Mouse (Mus musculus): ENCODE results near the gene Sh3bgrl. TPM values are rescaled to one million over a fixed set of nuclear protein-coding genes. Genes with fewer than 3 reads are reported as not detected.
"Not testable (repeated sequence)": the region's sequence is repeated elsewhere in the genome, so short reads cannot be mapped to it uniquely, and the experiment has no call there.

Gene Sh3bgrl
- 32.2 and 36.8 TPM in 2 replicates for polyA plus RNA-seq (2015; fragmentation: Nextera tagmentation; extraction: Ambion mirVana)

DNA sequence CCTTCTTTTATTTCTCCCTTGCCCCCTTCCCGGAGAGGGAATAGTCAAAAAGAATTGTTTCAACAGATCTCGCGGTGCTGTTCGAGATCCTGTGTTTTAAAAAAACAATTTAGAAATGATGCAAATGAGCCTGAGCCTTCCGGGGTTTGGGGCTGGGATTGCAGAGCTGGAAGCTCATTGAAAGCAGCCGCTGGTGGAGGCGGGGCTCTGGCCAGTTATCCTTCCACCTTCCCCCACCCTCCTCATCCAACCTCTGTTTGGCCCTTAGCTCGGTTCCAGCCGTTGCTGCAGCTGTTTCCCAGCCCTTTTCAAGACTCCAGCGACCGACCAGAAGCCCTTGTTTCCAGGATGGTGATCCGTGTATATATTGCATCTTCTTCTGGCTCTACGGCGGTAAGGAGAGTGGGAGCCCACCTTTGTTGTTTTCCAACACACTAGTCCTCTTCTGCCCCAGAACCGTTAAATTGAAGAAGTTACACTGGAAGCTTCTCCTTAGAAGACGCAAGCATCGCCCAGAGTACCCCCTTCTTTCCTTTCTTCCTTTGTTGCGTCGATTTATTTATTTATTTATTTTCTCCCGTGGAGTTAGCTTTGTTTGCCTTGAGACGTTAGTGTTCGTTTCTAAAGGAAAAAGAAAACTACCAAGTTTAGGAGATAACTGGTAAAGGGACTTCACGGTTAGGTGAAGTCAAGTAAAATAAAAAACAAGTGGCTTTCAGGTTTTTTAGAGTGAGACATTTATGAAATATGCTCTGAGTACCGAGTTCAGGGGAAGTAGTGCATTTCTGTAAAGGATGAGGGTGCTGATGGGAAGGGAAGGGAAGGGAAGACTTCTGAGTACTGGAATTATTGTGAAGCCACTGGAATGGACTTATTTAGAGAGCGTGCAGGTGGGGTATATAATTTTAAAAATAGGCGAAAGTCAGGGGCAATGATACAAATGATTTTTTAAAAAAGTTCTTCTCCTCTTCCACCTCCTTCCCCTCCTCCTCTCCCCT, at the start of gene Sh3bgrl:
Sh3bgrl (plus strand) TSS at position 121 of the 998 bp plus-strand sequence.
- Histone ChIP-seq H3K36me3 (replicated peaks; ENCODE audit: insufficient read depth, low read length) (no peaks in the 10 kb centered on the region), H3K27ac (ENCODE audit: low read depth) (peak within 1 kb of the TSS; percentile 74), H3K4me3 (ENCODE audit: low read depth, low read length) (peak within 1 kb of the TSS; percentile 65), H3K4me1 (ENCODE audit: insufficient read depth) (peaks cover 3% of the 10 kb centered on the region; the same call in 1 of the 2 replicates), H3K9ac (replicated peaks) (peak within 1 kb of the TSS; percentile 70), H3K4me2 (ENCODE audit: low read depth, low read length) (peak within 1 kb of the TSS; percentile 66), H3K9me3 (ENCODE audit: low read length) (no peaks in the 10 kb centered on the region), H3K27me3 (ENCODE audit: insufficient read depth, low read length) (no peaks in the 10 kb centered on the region)
- WGBS (ENCODE audit: insufficient replicate concordance): 12% methylated on average over 26 of the region's 26 CpGs
- DNase-seq: peak; percentile 75
- TF ChIP-seq CTCF (IDR thresholded peaks at IDR 0.05; ENCODE audit: low read depth) (no peak), EP300 (IDR thresholded peaks at IDR 0.05; ENCODE audit: low read depth) (no peak)
- peak; percentile 99 for ATAC-seq

- Histone ChIP-seq H3K9ac (replicated peaks) (no peak overlapping the region), H3K4me2 (ENCODE audit: low read depth, low read length) (no peak overlapping the region), H3K4me1 (ENCODE audit: insufficient read depth) (no peaks in the 10 kb centered on the region), H3K4me3 (ENCODE audit: low read depth, low read length) (no peak overlapping the region), H3K27me3 (ENCODE audit: insufficient read depth, low read length) (no peaks in the 10 kb centered on the region), H3K27ac (ENCODE audit: low read depth) (no peak overlapping the region), H3K36me3 (replicated peaks; ENCODE audit: insufficient read depth, low read length) (no peaks in the 10 kb centered on the region), H3K9me3 (ENCODE audit: low read length) (no peaks in the 10 kb centered on the region)
- ATAC-seq (no peak), DNase-seq (no peak)
- 64% methylated on average over 1 of the region's 1 CpGs for WGBS (ENCODE audit: insufficient replicate concordance)
- TF ChIP-seq CTCF (IDR thresholded peaks at IDR 0.05; ENCODE audit: low read depth) (no peak), EP300 (IDR thresholded peaks at IDR 0.05; ENCODE audit: low read depth) (no peak)
Measured at GRCm38 (mm10) chrX:109047773-109048172, 47.4 kb upstream of the Sh3bgrl start.

GRCm38 (mm10) chrX:109071719-109072118, 23.4 kb upstream of the Sh3bgrl start:
- no peaks in the 10 kb centered on the region for H3K27me3 ChIP-seq (ENCODE audit: insufficient read depth, low read length)
- H3K4me2 ChIP-seq (ENCODE audit: low read depth, low read length): no peak overlapping the region
- H3K36me3 ChIP-seq (replicated peaks; ENCODE audit: insufficient read depth, low read length): no peaks in the 10 kb centered on the region
- H3K4me1 ChIP-seq (ENCODE audit: insufficient read depth): no peaks in the 10 kb centered on the region
- TF ChIP-seq CTCF (IDR thresholded peaks at IDR 0.05; ENCODE audit: low read depth) (no peak), EP300 (IDR thresholded peaks at IDR 0.05; ENCODE audit: low read depth) (no peak)
- no peak overlapping the region for H3K27ac ChIP-seq (ENCODE audit: low read depth)
- H3K4me3 ChIP-seq (ENCODE audit: low read depth, low read length): no peak overlapping the region
- ATAC-seq: no peak
- 76% methylated on average over 3 of the region's 3 CpGs for WGBS (ENCODE audit: insufficient replicate concordance)
- DNase-seq: no peak
- no peak overlapping the region for H3K9ac ChIP-seq (replicated peaks)
- no peaks in the 10 kb centered on the region for H3K9me3 ChIP-seq (ENCODE audit: low read length)

DNA sequence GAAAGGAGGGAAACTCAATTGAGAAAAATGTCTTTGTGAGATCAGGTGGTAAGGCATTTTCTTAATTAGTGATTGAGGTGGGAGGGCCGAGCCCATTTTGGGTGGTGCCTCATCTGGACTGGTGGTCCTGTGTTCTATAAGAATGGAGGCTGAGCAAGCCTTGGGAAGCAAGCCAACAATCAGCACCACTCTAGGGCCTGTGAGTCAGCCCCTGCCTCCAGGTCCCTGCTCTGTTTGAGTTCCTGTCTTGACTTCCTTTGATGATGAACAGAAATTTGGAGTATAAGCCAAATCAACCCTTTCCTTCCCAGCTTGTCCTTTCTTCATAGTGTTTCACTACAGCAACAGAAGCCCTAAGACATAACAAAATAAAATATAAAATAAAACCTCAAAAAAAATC, 19.4 kb upstream of the Sh3bgrl start:
- no peak for DNase-seq
- no peak for ATAC-seq
- Histone ChIP-seq H3K4me3 (ENCODE audit: low read depth, low read length) (no peak overlapping the region), H3K9me3 (ENCODE audit: low read length) (no peaks in the 10 kb centered on the region), H3K27me3 (ENCODE audit: insufficient read depth, low read length) (no peaks in the 10 kb centered on the region), H3K4me2 (ENCODE audit: low read depth, low read length) (no peak overlapping the region), H3K27ac (ENCODE audit: low read depth) (no peak overlapping the region), H3K9ac (replicated peaks) (no peak overlapping the region), H3K4me1 (ENCODE audit: insufficient read depth) (no peaks in the 10 kb centered on the region), H3K36me3 (replicated peaks; ENCODE audit: insufficient read depth, low read length) (no peaks in the 10 kb centered on the region)
- WGBS (ENCODE audit: insufficient replicate concordance): 68% methylated on average over 1 of the region's 1 CpGs
- no peak for TF ChIP-seq EP300 (IDR thresholded peaks at IDR 0.05; ENCODE audit: low read depth)
- no peak for TF ChIP-seq CTCF (IDR thresholded peaks at IDR 0.05; ENCODE audit: low read depth)

GRCm38 (mm10) chrX:109076355-109076754, 18.8 kb upstream of the Sh3bgrl start:
- Histone ChIP-seq H3K27me3 (ENCODE audit: insufficient read depth, low read length) (no peaks in the 10 kb centered on the region), H3K4me1 (ENCODE audit: insufficient read depth) (no peaks in the 10 kb centered on the region), H3K36me3 (replicated peaks; ENCODE audit: insufficient read depth, low read length) (no peaks in the 10 kb centered on the region), H3K27ac (ENCODE audit: low read depth) (no peak overlapping the region), H3K9ac (replicated peaks) (no peak overlapping the region), H3K4me2 (ENCODE audit: low read depth, low read length) (no peak overlapping the region), H3K4me3 (ENCODE audit: low read depth, low read length) (no peak overlapping the region), H3K9me3 (ENCODE audit: low read length) (no peaks in the 10 kb centered on the region)
- DNase-seq (no peak), ATAC-seq (no peak)
- TF ChIP-seq CTCF (IDR thresholded peaks at IDR 0.05; ENCODE audit: low read depth): peak; percentile 60
- TF ChIP-seq EP300 (IDR thresholded peaks at IDR 0.05; ENCODE audit: low read depth): no peak
- WGBS (ENCODE audit: insufficient replicate concordance): 15% methylated on average over 3 of the region's 3 CpGs

DNA sequence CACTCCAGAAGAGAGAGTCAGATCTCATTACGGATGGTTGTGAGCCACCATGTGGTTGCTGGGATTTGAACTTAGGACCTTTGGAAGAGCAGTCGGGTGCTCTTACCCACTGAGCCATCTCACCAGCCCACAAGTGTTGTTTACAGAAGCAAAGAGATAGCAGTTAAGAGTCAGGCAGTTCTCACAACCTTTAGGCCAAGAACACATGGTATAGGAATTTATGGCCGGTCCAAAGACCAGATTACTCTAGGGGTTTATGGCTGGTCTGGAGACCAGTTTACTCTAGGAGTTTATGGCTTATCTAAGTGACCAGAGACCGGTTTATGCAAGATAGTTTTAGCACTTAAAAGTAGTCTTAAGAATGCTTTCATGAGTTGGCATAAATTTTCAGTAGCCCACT, 15.8 kb upstream of the Sh3bgrl start:
- not testable (repeated sequence) for H3K27me3 ChIP-seq (ENCODE audit: insufficient read depth, low read length); ATAC-seq
- 60% methylated on average over 3 of the region's 4 CpGs for WGBS (ENCODE audit: insufficient replicate concordance)

More for the DNA sequence above, 15.8 kb upstream of the Sh3bgrl start:
- not testable (repeated sequence) for H3K27ac ChIP-seq (ENCODE audit: low read depth); H3K4me1 ChIP-seq (ENCODE audit: insufficient read depth); H3K36me3 ChIP-seq (replicated peaks; ENCODE audit: insufficient read depth, low read length); H3K9me3 ChIP-seq (ENCODE audit: low read length); H3K4me3 ChIP-seq (ENCODE audit: low read depth, low read length); H3K9ac ChIP-seq (replicated peaks); H3K4me2 ChIP-seq (ENCODE audit: low read depth, low read length); DNase-seq
